Mouse (Mus musculus) kidney, postnatal 25 days (tissue): Measurements from ENCODE around the gene Fitm2.

Source experiments
- DNase-seq, 2 experiments: peaks; one replicate each; pipeline ENCODE4 v3.0.0; 2021; ENCODE audit warnings: mixed read lengths in 2 of 2

The Fitm2 gene

GRCm38 (mm10) chr2:163472466-163472851 lies at the start of gene Fitm2:
Gene Fitm2, minus strand, starts transcription at chr2:163472629.
- peak; percentile 97 to 98 for DNase-seq

GRCm38 (mm10) chr2:163506300-163507004 lies 34.0 kb upstream of the Fitm2 start, which contains the start of gene Hnf4a:
Gene Hnf4a, plus strand, starts transcription at chr2:163506808.
- peak in 1 of 2 experiments; percentile 33 for DNase-seq

GRCm38 (mm10) chr2:163503191-163503590 lies 30.8 kb upstream of the Fitm2 start:
- no peak for DNase-seq

- DNase-seq = peak in 1 of 2 experiments; percentile 32
Observed at GRCm38 (mm10) chr2:163502219-163502618, 29.8 kb upstream of the Fitm2 start.

- peak in 1 of 2 experiments; percentile 23 for DNase-seq
Observed at GRCm38 (mm10) chr2:163494456-163494855, 22.0 kb upstream of the Fitm2 start.

- peak in 1 of 2 experiments; percentile 37 for DNase-seq
Observed at GRCm38 (mm10) chr2:163493976-163494375, 21.5 kb upstream of the Fitm2 start.

GRCm38 (mm10) chr2:163493031-163493430 lies 20.6 kb upstream of the Fitm2 start:
- peak in 1 of 2 experiments; percentile 17 for DNase-seq

- DNase-seq = peak in 1 of 2 experiments; percentile 27
Observed at GRCm38 (mm10) chr2:163492018-163492417, 19.6 kb upstream of the Fitm2 start, which contains the start of gene R3hdml. Gene R3hdml, plus strand, starts transcription at chr2:163492318.

GRCm38 (mm10) chr2:163491351-163491750 lies 18.9 kb upstream of the Fitm2 start:
- peak in 1 of 2 experiments; percentile 32 for DNase-seq

GRCm38 (mm10) chr2:163490656-163491055 lies 18.2 kb upstream of the Fitm2 start:
- peak in 1 of 2 experiments; percentile 17 for DNase-seq

- DNase-seq = peak in 1 of 2 experiments; percentile 26
Observed at GRCm38 (mm10) chr2:163489725-163490291, 17.4 kb upstream of the Fitm2 start.

GRCm38 (mm10) chr2:163487360-163487759 lies 14.9 kb upstream of the Fitm2 start:
- peak in 1 of 2 experiments; percentile 1 for DNase-seq

- peak; percentile 50 to 71 for DNase-seq
Observed at GRCm38 (mm10) chr2:163481539-163482029, 9.2 kb upstream of the Fitm2 start.

- DNase-seq = peak; percentile 35 to 46
Observed at GRCm38 (mm10) chr2:163480191-163480825, 7.9 kb upstream of the Fitm2 start.

GRCm38 (mm10) chr2:163471710-163472465 lies 541 bp downstream of the Fitm2 start:
- peak; percentile 31 to 65 for DNase-seq

- no peak for DNase-seq
Observed at GRCm38 (mm10) chr2:163471136-163471535, 1.3 kb downstream of the Fitm2 start.

- no peak for DNase-seq
Observed at GRCm38 (mm10) chr2:163469711-163470110, 2.7 kb downstream of the Fitm2 start.

- no peak for DNase-seq
Observed at GRCm38 (mm10) chr2:163468866-163469265, 3.6 kb downstream of the Fitm2 start.

GRCm38 (mm10) chr2:163467585-163467984 lies 4.8 kb downstream of the Fitm2 start:
- no peak for DNase-seq

GRCm38 (mm10) chr2:163466771-163467170 lies 5.7 kb downstream of the Fitm2 start:
- DNase-seq = no peak

GRCm38 (mm10) chr2:163464562-163464961 lies 7.9 kb downstream of the Fitm2 start:
- no peak for DNase-seq

GRCm38 (mm10) chr2:163463998-163464397 lies 8.4 kb downstream of the Fitm2 start:
- peak in 1 of 2 experiments; percentile 54 for DNase-seq
